Mouse (Mus musculus): ENCODE results near the gene Irgc1.

DNA sequence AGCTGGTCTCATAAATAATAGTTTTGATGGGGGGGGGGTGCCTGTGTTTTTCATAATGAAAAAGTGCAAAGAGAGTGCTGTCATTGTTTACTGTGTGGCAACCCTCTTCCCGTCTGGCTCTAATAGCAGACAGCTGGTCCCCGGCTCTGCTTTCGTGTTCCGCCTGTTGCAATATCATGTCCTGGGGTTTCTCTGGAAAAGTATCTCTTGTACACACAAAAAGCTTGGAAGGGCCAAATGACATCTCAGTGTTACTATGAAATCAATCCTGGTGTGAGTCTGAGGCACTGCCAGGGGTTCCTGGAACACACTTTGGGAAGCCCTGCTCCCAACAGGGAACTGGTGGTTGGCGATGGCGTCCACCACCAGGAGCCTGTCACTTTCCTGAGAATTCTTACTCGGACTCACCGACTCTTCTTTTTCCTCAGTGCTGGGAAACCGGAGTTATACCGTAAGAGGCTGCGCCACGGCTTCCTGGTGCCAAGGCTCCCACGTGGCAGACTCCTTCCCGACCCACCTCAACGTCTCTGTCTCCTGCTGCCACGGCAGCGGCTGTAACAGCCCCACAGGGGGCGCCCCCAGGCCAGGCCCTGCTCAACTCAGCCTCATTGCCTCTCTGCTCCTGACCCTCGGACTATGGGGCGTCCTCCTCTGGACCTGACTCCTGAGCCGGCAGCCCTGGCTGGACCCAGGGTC, 22.9 kb upstream of the Irgc1 start:
- TF ChIP-seq CTCF (IDR thresholded peaks at IDR 0.05; ENCODE audit: low read depth, low read length), result no peak
- no peak for TF ChIP-seq POLR2AphosphoS5 (IDR thresholded peaks at IDR 0.05; ENCODE audit: insufficient replicate concordance, low read depth, low read length)
- TF ChIP-seq GATA1 (IDR thresholded peaks at IDR 0.05; ENCODE audit: borderline replicate concordance, low read length), result no peak
- TF ChIP-seq GATA2 (IDR thresholded peaks at IDR 0.05; ENCODE audit: borderline replicate concordance, low read depth, low read length), result no peak
